Mouse (Mus musculus) CD4-positive naive resting alpha-beta T cell, adult 57 days (primary cell): ENCODE measurements around the gene Foxs1. TPM values are rescaled to one million over a fixed set of nuclear protein-coding genes. Genes with fewer than 3 reads are reported as not detected.

Experiments used
- total RNA-seq: library from RNA; stranded (reverse); gene quantifications from one replicate; pipeline ENCODE4 v1.2.4, GENCODE M21; 2023

The Foxs1 gene
- total RNA-seq = not detected

GRCm38 (mm10) chr2:152933048-152933447 is at the start of gene Foxs1:
TSS of gene Foxs1 (minus strand) at chr2:152933208.

GRCm38 (mm10) chr2:152962091-152962793 is 29.2 kb upstream of the Foxs1 start, which contains the start of gene Ttll9:
TSS of gene Ttll9 (plus strand) at chr2:152962485.

GRCm38 (mm10) chr2:152951065-152951849 is 18.2 kb upstream of the Foxs1 start, which contains the start of gene Dusp15:
TSS of gene Dusp15 (minus strand) at chr2:152951698.

GRCm38 (mm10) chr2:152911031-152911430 is 22.0 kb downstream of the Foxs1 start, which contains the start of gene Mylk2:
TSS of gene Mylk2 (plus strand) at chr2:152911352.

Other genes with a start within 250 kb of the Foxs1 start
- 28.4 TPM for gene Mcts2, start 246.2 kb downstream of the Foxs1 start, total RNA-seq
- gene Id1, start 197.0 kb downstream of the Foxs1 start, total RNA-seq = 2.8 TPM
- gene Cox4i2, start 179.0 kb downstream of the Foxs1 start, total RNA-seq = not detected
- gene Bcl2l1, start 101.5 kb downstream of the Foxs1 start, total RNA-seq = 22.7 TPM
- gene Tpx2, start 85.2 kb downstream of the Foxs1 start, total RNA-seq = 0.30 TPM
- gene Mylk2, start 21.9 kb downstream of the Foxs1 start, total RNA-seq = not detected
- gene Dusp15, start 18.5 kb upstream of the Foxs1 start, total RNA-seq = not detected
- not detected for gene Ttll9, start 29.3 kb upstream of the Foxs1 start, total RNA-seq
- 77.5 TPM for gene Pdrg1, start 82.2 kb upstream of the Foxs1 start, total RNA-seq
- not detected for gene Xkr7, start 98.6 kb upstream of the Foxs1 start, total RNA-seq
- gene Ccm2l, start 132.7 kb upstream of the Foxs1 start, total RNA-seq = 3.0 TPM
- gene Hck, start 175.3 kb upstream of the Foxs1 start, total RNA-seq = 7.9 TPM
- gene Tm9sf4, start 228.1 kb upstream of the Foxs1 start, total RNA-seq = 75.0 TPM